Mouse (Mus musculus): Measurements from ENCODE around the gene Fhad1. TPM values are rescaled to one million over a fixed set of nuclear protein-coding genes. Genes with fewer than 3 reads are reported as not detected.

The Fhad1 gene
- polyA plus RNA-seq (2012; rRNA removed), result 0.18 and 0.28 TPM in 2 replicates

GRCm38 (mm10) chr4:142014659-142015608 lies at the start of gene Fhad1:
Gene Fhad1 (minus strand): TSS chr4:142015082.
- Histone ChIP-seq H3K4me3 (ENCODE audit: insufficient read depth, low read depth, low read length) (peak within 1 kb of the TSS; percentile 34; the same call in 1 of the 2 replicates), H3K4me1 (ENCODE audit: control insufficient read depth, insufficient read depth, low read length) (no peaks in the 10 kb centered on the region), H3K27me3 (replicated peaks; ENCODE audit: control insufficient read depth, insufficient read depth, low read length) (no peaks in the 10 kb centered on the region), H3K27ac (ENCODE audit: insufficient read depth, low read depth, low read length) (no peak within 1 kb of the TSS), H3K36me3 (ENCODE audit: control insufficient read depth, insufficient read depth, low read length) (no peaks in the 10 kb centered on the region)
- WGBS, result 1% methylated on average over 44 of the region's 46 CpGs
- peak; percentile 96 for DNase-seq
- TF ChIP-seq CTCF (conservative IDR thresholded peaks at IDR 0.05; ENCODE audit: insufficient read depth, insufficient read length, low read depth, low read length), result no peak
- no peak for TF ChIP-seq POLR2A (IDR thresholded peaks at IDR 0.05; ENCODE audit: low read depth, low read length)

- no peaks in the 10 kb centered on the region for H3K36me3 ChIP-seq (ENCODE audit: control insufficient read depth, insufficient read depth, low read length)
- 0 out of 2 replicates have a peak overlapping the region, but pooled peaks have one; percentile 21 for H3K27ac ChIP-seq (ENCODE audit: insufficient read depth, low read depth, low read length)
- DNase-seq, result no peak
- H3K27me3 ChIP-seq (replicated peaks; ENCODE audit: control insufficient read depth, insufficient read depth, low read length), result no peaks in the 10 kb centered on the region
- 89% methylated on average over 8 of the region's 8 CpGs for WGBS
- TF ChIP-seq POLR2A (IDR thresholded peaks at IDR 0.05; ENCODE audit: low read depth, low read length) (no peak), CTCF (conservative IDR thresholded peaks at IDR 0.05; ENCODE audit: insufficient read depth, insufficient read length, low read depth, low read length) (no peak)
- H3K4me3 ChIP-seq (ENCODE audit: insufficient read depth, low read depth, low read length), result no peak overlapping the region
- peaks cover 52% of the 10 kb centered on the region for H3K4me1 ChIP-seq (ENCODE audit: control insufficient read depth, insufficient read depth, low read length)
Measured at GRCm38 (mm10) chr4:142063057-142063534, 48.2 kb upstream of the Fhad1 start.

GRCm38 (mm10) chr4:142061485-142062240 lies 46.8 kb upstream of the Fhad1 start:
- 63% methylated on average over 23 of the region's 23 CpGs for WGBS
- TF ChIP-seq POLR2A (IDR thresholded peaks at IDR 0.05; ENCODE audit: low read depth, low read length) (no peak), CTCF (conservative IDR thresholded peaks at IDR 0.05; ENCODE audit: insufficient read depth, insufficient read length, low read depth, low read length) (no peak)
- peak; percentile 44 for DNase-seq
- Histone ChIP-seq H3K27ac (ENCODE audit: insufficient read depth, low read depth, low read length) (peak overlapping the region; percentile 6), H3K4me3 (ENCODE audit: insufficient read depth, low read depth, low read length) (no peak overlapping the region), H3K4me1 (ENCODE audit: control insufficient read depth, insufficient read depth, low read length) (peaks cover 48% of the 10 kb centered on the region), H3K27me3 (replicated peaks; ENCODE audit: control insufficient read depth, insufficient read depth, low read length) (no peaks in the 10 kb centered on the region), H3K36me3 (ENCODE audit: control insufficient read depth, insufficient read depth, low read length) (no peaks in the 10 kb centered on the region)

- no peaks in the 10 kb centered on the region for H3K36me3 ChIP-seq (ENCODE audit: control insufficient read depth, insufficient read depth, low read length)
- H3K27ac ChIP-seq (ENCODE audit: insufficient read depth, low read depth, low read length), result peak overlapping the region; percentile 6; the same call in 1 of the 2 replicates
- TF ChIP-seq CTCF (conservative IDR thresholded peaks at IDR 0.05; ENCODE audit: insufficient read depth, insufficient read length, low read depth, low read length), result no peak
- no peak for TF ChIP-seq POLR2A (IDR thresholded peaks at IDR 0.05; ENCODE audit: low read depth, low read length)
- no peaks in the 10 kb centered on the region for H3K27me3 ChIP-seq (replicated peaks; ENCODE audit: control insufficient read depth, insufficient read depth, low read length)
- peaks cover 39% of the 10 kb centered on the region for H3K4me1 ChIP-seq (ENCODE audit: control insufficient read depth, insufficient read depth, low read length)
- no peak overlapping the region for H3K4me3 ChIP-seq (ENCODE audit: insufficient read depth, low read depth, low read length)
- WGBS, result 59% methylated on average over 18 of the region's 18 CpGs
- no peak for DNase-seq
Measured at GRCm38 (mm10) chr4:142060455-142061378, 45.8 kb upstream of the Fhad1 start.

GRCm38 (mm10) chr4:142059841-142060193 lies 44.9 kb upstream of the Fhad1 start:
- DNase-seq, result no peak
- Histone ChIP-seq H3K4me3 (ENCODE audit: insufficient read depth, low read depth, low read length) (no peak overlapping the region), H3K27me3 (replicated peaks; ENCODE audit: control insufficient read depth, insufficient read depth, low read length) (no peaks in the 10 kb centered on the region), H3K4me1 (ENCODE audit: control insufficient read depth, insufficient read depth, low read length) (peaks cover 33% of the 10 kb centered on the region), H3K36me3 (ENCODE audit: control insufficient read depth, insufficient read depth, low read length) (no peaks in the 10 kb centered on the region), H3K27ac (ENCODE audit: insufficient read depth, low read depth, low read length) (no peak overlapping the region)
- no peak for TF ChIP-seq POLR2A (IDR thresholded peaks at IDR 0.05; ENCODE audit: low read depth, low read length)
- no peak for TF ChIP-seq CTCF (conservative IDR thresholded peaks at IDR 0.05; ENCODE audit: insufficient read depth, insufficient read length, low read depth, low read length)
- 74% methylated on average over 8 of the region's 8 CpGs for WGBS

- Histone ChIP-seq H3K4me3 (ENCODE audit: insufficient read depth, low read depth, low read length) (no peak overlapping the region), H3K27ac (ENCODE audit: insufficient read depth, low read depth, low read length) (no peak overlapping the region), H3K4me1 (ENCODE audit: control insufficient read depth, insufficient read depth, low read length) (peaks cover 31% of the 10 kb centered on the region), H3K36me3 (ENCODE audit: control insufficient read depth, insufficient read depth, low read length) (no peaks in the 10 kb centered on the region), H3K27me3 (replicated peaks; ENCODE audit: control insufficient read depth, insufficient read depth, low read length) (no peaks in the 10 kb centered on the region)
- TF ChIP-seq POLR2A (IDR thresholded peaks at IDR 0.05; ENCODE audit: low read depth, low read length), result no peak
- TF ChIP-seq CTCF (conservative IDR thresholded peaks at IDR 0.05; ENCODE audit: insufficient read depth, insufficient read length, low read depth, low read length), result no peak
- DNase-seq, result no peak
- WGBS, result 85% methylated on average over 13 of the region's 13 CpGs
Measured at GRCm38 (mm10) chr4:142059113-142059840, 44.4 kb upstream of the Fhad1 start.

All from kidney, adult 2 months (tissue).